Mouse (Mus musculus): Measurements from ENCODE around the gene Kcnma1.

The Kcnma1 gene

DNA sequence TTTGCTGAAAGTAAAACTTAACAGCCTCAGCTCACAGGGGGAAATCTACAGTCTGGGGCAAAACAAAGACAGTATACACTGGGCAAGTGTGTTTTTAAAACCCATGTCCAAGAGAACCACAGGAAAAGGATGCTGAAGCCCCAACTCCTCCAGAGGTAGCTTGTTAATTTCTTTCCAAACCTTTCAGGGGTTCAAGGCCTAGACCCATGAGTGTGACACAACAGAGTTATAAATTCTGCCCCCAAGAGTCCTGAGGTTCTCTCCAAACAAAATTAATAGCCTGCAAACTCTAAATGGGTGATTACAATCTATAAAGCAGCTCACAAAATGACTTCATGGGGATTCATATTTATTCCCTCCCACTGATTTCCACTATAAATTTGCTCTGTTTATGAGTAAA, 310.0 kb downstream of the Kcnma1 start:
- in situ Hi-C loops (cut with MboI; ENCODE audit: low sequenced_read_pairs), result no loop called here

DNA sequence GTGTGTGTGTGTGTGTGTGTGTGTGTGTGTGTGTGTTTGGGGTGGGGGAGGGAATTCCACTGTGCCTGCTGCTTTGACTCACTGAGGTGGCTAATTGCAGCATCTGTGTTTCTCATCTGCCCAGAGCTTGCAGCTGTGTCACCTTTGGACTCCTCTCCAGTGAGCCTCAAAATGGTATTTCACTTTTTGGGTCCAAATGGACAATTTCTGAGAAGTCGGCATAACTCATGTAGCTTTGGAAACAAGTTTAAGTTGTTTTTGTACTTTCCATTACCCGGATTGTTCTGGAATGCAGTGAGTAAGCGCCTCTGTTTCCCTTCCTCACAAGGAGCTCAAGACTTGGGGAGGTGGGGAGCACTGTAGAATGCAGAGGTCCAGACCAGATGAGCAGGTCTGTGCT, 317.9 kb downstream of the Kcnma1 start:
- in situ Hi-C loops (cut with MboI; ENCODE audit: low sequenced_read_pairs), result no loop called here

DNA sequence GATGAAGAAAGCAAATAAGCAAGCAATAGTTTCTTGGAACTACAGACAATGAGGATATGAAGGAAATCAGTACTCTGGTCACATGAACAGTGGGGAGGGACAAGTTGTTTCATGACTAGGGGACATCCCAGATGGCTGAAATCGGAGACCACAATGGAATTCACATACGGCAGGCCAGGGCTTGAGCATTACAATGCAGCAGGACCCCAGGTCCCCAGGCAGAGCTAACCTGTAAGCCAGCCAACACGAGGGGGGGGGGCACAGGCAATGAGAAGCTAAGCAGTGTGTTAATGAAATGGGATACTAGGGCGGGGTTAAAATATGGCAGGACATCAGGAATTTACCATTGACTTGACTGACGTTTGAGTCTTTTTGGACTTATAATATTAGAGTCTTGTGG, 324.6 kb downstream of the Kcnma1 start:
- in situ Hi-C loops (cut with MboI; ENCODE audit: low sequenced_read_pairs), result no loop called here

DNA sequence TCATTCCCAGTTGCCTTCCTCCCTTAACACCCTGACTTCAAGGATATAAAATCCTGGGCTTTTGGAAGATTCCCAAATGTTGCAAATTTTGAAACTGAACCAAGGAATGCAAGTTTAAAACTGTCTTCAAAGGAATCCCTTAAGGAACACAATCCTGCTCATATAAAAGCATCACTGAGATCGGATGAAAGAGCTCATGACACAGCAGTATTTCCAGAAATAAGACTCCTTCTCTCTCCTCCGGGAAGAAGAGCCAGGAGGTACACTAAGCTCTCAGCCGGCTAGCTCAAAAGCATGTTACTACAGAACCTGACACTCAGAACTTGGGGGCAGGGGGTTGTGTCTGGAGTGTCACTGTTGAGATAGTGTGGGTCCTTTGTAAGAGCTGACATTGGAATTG, 325.8 kb downstream of the Kcnma1 start:
- in situ Hi-C loops (cut with MboI; ENCODE audit: low sequenced_read_pairs), result no loop called here

DNA sequence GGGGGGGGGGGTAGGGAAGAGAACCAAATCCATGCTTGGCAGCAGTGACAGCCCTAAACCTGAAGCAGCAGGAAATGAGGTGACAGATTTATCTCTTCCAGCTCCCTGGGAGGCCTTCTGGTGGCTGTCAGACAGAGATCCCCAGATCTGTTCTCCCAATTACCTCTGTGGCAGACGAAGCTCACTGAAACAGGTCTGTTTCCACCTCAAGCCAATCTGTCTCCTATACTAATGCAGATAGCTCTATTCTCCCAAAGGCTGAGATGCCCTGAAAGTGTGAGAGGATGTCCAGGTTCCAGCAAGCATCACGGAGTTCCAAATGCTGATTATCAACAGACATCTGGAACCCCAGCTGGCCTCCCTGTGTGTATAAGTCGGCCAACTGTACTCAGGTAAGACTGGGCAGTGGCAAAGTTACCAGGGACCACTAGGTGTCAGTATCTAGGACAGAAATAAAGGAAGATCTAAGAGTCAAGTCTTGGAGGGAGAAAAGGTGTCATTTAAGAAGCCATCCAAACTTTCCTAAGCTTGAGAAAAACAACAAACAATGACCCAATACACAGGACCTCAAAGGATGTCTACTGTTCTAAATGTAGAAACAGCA, 329.7 kb downstream of the Kcnma1 start:
- in situ Hi-C loops (cut with MboI; ENCODE audit: low sequenced_read_pairs), result no loop called here

DNA sequence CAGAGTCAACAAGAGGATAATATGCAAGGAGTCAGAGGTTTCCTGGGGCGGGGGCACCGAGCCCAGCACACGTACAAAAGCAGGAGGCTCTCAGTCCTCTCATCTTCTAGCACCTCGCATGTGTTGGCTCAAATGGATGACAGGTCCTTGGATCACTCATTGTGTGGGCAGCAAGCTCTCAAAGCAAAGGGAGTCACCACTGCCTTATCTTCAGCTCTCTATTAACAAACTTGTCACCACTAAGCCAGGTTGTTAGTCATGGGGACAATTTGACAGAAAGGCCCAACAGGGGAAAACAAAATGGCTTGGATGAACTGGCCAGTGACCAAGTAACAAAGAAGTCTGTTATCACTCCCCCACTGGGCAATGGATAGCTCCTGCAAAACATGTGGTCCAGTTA, 331.5 kb downstream of the Kcnma1 start:
- in situ Hi-C loops (cut with MboI; ENCODE audit: low sequenced_read_pairs), result no loop called here

DNA sequence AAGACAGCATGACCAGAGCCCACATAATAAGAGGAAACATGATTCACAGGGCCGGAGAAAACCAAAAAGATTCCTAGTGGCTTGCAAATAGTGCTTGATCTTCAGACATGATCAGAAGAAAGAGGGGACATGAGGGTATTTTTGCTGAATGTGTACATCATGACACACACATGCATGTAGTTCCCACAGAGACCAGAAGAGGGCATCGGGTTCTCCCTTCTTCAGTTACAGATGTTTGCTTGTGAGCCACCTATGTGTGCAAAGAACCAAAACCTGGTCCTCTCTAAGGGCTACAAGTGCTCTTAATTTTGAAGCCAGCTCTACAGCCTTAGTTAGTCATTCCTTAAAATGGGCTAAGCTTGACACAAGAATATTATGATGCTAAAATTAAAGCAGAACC, 334.9 kb downstream of the Kcnma1 start:
- in situ Hi-C loops (cut with MboI; ENCODE audit: low sequenced_read_pairs), result no loop called here

DNA sequence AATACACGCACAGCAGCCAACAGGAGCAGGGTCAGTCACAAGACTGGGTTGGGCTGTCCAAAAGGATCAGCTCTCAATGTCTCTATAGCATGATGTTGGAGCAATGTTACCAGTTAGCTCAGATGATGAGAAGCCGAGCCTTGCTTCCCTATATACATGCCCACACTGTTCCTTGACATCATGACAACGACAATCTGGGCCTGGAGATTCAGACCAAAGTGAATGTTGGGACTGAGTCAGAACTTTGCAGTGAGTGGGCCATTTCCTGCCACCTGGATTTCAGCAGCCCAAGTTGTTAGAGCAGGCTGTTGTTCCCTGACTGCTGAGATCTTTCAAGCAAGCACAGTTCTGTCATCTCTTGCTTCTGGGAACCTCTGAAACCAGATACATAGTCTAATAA, 347.9 kb downstream of the Kcnma1 start:
- in situ Hi-C loops (cut with MboI; ENCODE audit: low sequenced_read_pairs), result no loop called here

DNA sequence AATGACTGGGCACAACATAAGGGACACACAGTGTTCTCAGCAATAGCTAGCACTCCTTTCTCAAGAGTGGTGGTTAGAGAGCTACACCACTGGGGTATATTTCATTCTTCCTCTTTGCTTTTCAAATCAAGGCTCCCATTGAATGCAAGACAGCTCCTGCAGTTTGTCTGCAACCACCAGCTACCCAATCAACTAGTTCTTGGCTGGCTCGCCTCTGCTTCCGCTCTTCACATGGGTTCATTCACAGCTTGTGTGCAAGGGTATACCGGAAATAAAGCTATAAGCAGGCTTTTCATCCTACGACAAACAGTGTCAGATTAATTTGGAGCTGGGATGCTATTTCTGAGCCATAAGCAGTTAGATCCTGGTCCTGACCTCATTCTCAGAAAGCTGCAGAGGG, 362.6 kb downstream of the Kcnma1 start:
- in situ Hi-C loops (cut with MboI; ENCODE audit: low sequenced_read_pairs), result no loop called here

DNA sequence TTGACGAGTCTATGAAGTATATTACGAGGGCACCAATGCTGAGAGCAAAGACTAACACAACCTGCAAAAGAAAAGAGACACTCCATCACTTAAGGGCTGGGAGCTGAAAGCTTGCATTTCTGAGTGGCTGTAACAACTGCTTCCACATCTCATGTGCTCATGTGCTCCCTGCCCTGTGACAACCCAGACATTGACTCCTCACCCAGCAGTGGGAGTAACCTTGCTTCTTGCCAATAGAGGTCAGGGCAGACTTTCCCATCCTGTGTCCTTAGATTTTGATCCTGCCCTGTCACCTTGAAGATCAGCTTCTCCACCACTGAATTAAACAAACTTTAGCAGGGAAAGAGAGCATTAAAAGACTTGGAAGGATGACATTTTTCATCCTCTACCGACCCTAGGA, 364.2 kb downstream of the Kcnma1 start:
- in situ Hi-C loops (cut with MboI; ENCODE audit: low sequenced_read_pairs), result no loop called here

DNA sequence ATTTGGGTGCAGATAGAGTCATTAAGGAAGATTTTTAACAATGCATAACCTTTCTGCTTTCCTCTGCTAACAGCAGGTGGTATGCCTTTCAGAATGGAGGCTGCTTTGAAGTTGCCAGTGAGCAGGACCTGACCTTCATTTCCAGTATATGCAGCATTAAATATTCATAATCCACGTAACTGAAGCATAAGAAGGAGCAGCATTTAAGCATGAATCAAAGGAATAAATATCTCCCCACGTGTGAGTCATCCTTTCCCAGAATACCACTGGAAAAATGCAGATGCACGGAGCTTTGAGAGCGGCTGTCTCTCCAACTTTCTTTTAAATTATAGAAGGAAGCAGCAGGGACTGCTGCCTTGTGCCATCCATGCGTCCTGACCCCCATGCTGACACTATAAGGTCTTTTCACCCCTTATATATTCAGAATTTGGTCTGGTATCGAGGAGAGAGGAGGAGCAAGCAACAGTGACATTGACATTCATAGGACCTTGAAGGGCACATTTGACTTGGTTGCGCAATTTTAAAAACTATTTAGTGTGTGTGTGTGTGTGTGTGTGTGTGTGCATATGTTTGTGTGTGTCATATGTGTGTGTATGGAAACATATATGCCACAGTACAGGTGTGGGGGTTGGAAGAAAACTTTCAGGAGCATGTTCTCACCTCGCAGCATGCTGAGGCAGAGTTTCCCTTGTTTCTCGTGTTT, 368.8 kb downstream of the Kcnma1 start:
- in situ Hi-C loops (cut with MboI; ENCODE audit: low sequenced_read_pairs), result no loop called here

DNA sequence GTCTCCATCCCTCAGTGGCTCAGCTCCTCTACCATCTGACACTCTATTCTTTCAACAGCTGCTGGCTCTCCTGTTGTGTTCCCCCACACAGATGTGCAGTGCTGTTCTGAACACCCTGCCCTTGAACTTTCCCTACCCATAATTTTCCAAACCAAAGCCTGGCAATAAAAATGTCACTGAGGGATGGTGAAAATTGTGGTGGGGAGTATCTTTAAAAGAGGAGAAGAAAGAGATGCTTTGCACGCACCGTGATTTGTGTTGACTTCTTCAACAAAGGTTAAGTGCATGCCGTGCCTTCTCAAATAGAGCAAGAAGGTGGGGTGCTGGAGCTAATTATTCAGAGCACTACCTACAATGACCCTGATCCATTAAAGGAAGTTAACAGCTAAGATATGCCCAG, 371.1 kb downstream of the Kcnma1 start:
- in situ Hi-C loops (cut with MboI; ENCODE audit: low sequenced_read_pairs), result no loop called here

DNA sequence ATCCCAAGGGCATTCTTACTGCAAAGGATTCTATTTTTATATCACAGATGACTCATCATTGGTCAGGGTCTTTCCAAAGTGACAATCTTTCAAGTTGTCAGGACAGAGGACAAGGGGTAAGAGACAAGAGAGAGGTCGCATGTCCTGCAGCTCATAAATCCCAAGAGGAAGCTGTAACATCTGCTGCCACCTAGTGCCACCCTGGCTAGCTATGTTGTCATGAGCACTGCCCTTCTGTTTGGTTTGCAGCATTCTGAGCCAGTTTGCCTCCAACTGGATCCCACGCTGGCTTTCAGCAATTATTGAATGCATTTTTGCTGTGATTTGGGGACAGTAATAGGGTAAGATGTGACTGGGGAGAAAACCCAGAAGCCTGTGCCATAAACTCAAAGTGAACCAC, 373.6 kb downstream of the Kcnma1 start:
- in situ Hi-C loops (cut with MboI; ENCODE audit: low sequenced_read_pairs), result no loop called here

DNA sequence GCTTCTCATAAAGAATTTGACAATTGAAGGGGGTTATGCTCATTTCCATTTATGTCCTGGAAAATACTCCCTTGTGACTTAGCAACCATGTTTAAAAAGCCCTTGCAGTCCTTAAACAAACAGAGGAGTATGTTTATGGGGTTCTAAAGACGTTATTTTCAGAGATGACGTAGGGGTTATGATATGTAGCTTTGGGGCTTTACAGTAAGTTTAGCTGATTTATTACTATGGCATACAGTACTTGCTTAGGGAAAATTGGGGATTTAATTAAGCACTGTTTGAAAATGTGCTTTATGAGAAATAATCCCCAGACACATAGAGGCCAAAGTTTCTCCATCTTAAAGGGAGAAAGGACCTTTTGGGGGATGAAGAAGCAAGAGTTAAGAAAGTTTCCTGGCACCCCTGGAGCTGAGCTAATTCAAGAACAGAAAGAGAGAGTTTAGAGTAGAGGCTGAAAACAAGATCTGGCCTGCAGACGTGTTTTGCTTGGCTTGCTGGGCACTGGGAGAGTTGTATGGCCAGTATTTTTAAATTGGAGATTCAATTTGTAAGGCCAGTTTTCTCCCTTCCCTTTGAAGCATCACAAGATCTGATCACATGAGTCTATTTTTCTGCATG, 376.1 kb downstream of the Kcnma1 start:
- in situ Hi-C loops (cut with MboI; ENCODE audit: low sequenced_read_pairs), result no loop called here

DNA sequence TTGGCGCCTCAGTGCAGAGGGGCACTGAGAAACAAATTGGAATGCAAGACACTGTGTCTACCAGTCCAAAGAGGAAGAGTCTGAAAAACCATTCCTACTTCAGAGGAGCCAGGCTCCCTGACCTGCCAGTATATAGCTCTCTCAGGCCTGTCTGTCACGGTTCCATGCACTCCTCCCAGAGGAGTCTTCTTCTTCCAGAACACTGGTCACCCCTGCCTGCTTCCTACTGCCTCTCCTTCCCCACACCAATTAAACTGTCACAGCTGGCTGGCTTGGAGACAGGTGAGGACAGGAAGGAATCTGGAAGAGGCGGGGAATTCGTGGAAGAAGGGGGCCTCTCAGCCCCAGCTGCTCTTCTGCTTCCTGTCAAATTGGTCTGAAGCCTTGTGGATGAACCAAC, 378.4 kb downstream of the Kcnma1 start:
- in situ Hi-C loops (cut with MboI; ENCODE audit: low sequenced_read_pairs), result no loop called here

DNA sequence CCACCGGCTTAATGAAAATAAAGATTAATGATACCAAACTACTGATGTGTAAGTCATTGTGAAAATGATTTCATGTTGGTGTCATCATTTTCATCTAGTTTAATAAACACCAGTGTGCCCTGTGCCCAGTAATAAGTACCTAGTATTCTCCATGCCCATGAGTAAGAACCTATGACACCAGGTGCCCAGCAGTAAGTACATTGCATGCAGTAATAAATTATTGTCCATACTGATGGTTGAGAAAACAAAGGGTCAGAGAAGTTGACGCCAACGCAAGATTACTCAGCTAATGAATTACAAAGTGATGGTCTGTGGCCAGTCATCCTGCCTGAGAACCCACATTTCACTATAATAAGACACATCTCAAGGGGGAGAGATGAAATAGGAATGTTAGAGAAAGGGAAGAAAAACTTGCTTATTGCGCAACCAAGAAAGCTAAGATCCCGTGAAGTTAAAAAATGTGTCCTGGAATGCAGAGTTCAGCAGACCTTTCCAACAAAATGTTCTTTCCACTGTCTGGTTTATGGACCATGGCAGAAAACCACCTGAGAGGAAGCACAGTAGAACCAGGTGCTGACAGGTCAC, 381.2 kb downstream of the Kcnma1 start:
- in situ Hi-C loops (cut with MboI; ENCODE audit: low sequenced_read_pairs), result no loop called here

DNA sequence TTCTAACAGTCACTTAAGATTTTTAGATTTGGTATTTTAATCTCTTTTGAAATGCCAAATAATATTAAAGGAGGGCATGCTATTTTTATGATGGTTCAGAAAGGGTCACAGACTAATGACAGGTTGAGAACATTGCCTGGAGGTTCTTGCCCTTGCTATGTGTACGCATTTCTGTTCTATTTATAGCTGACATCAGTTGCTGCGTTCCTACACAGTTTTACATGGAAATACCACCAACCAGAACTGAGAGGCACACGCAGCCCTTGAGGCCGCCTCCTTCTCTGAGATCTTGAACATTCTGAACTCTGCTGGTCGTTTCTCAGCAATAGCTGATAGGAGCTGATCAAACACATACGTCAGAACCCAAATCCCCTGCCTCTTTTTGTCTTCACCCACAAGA, 387.4 kb downstream of the Kcnma1 start:
- in situ Hi-C loops (cut with MboI; ENCODE audit: low sequenced_read_pairs), result no loop called here

DNA sequence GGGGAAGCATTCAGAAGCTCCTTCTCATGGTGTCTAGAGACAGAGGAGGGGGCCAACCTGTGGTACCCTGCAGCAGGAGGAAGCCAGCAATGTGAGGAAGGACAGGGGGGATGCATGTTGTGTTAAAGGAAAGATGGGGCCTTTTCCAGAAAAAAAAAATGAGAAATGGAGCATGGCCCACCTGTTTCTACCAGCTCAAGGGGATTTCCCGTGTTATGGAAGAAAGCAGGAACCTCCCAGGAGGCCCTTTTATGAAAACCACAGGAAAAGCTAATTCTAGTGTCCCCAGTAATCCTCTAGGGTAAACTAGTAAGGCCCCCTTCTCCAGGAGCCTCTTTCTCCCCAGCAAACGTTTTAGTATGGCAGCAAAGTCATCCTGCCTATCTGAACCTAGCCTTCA, 388.2 kb downstream of the Kcnma1 start:
- in situ Hi-C loops (cut with MboI; ENCODE audit: low sequenced_read_pairs), result no loop called here

DNA sequence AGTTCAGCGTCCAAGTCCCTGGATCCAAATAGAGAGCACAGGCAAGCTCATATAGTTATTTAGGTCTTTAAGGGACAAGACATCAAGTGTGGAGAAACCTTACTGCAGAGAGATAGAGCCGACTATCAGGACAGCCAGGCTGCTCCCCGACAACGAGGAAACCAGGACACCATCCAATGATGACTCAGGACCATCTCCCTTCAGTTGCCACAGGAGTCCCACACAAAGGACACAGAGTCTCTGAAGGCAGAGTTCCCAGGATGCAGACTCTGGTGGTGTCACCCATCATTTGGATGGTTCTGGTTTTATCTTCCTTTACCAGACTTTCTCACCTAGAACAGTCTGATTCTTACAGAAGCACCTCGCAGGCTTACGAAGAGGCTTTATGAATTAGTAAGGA, 388.9 kb downstream of the Kcnma1 start:
- in situ Hi-C loops (cut with MboI; ENCODE audit: low sequenced_read_pairs), result no loop called here

DNA sequence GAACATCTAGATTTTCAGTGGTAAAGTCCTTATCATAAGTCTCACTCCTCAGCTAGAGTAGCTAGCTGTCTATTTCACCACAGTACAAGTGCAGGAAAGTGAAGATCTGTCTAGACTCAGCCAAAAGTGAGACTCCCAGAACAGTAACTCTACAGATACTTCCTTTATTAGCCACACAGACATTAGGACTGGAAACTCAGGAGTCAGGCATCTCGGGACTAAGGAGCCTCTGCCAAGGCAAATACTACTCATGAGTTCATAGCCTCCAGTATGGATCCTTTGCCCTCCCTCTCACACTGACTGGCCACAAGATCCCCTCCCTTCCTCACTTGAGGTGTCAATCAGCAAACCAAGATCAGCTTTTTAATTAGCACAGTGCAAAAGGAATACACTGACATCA, 389.8 kb downstream of the Kcnma1 start:
- in situ Hi-C loops (cut with MboI; ENCODE audit: low sequenced_read_pairs), result no loop called here

DNA sequence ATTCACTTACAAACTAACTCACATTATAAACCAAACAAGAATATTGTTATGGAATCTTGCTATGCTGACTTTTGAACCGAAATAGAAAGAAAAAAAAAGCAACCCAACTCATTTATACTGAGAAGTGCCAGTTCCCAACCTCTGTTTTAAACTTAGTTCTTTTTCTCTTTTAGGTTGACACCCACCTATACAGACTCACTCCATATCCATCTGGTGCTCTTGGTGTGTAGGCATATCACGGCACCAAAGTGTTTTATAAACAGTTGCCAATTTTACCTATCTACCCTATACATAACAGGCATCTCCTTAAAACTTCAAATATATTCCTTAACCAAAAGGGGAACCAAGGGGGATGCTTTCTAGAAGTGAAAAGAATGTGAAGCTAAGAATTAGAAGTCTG, 393.6 kb downstream of the Kcnma1 start:
- in situ Hi-C loops (cut with MboI; ENCODE audit: low sequenced_read_pairs), result no loop called here

DNA sequence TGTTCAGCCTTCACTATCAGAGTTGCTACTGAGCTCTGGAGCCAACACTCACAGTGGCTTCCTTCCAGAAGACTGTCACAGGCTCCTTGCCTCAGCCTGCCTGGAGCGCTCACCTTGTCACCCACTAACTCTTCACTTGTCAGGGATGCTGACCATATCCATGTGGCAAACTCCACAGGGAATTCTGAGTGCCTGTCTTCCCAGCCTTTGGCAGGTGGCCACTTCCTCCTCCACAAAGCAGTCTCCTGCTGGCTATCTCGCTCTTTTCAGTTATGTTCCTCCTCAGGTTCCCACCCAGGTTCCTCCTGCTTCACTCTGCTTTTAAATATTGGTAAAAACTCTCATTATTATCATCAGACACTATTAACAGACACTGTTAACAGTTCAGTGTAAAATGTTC, 395.3 kb downstream of the Kcnma1 start:
- in situ Hi-C loops (cut with MboI; ENCODE audit: low sequenced_read_pairs), result no loop called here

All from CH12F3 (cell line).